Mouse (Mus musculus) embryo, embryonic 10 days (tissue): ENCODE results near the gene Gm45021.
A peak's percentile ranks its signal among the peaks of the same experiment; 100 is the strongest.
"Not testable (repeated sequence)": the region's sequence is repeated elsewhere in the genome, so short reads cannot be mapped to it uniquely, and the experiment has no call there.

ENCODE experiments used
- DNase-seq: peaks from one replicate; pipeline ENCODE4 v3.0.0-alpha.2; 2015; ENCODE audit warnings: low spot score

Gm45021 gene

DNA sequence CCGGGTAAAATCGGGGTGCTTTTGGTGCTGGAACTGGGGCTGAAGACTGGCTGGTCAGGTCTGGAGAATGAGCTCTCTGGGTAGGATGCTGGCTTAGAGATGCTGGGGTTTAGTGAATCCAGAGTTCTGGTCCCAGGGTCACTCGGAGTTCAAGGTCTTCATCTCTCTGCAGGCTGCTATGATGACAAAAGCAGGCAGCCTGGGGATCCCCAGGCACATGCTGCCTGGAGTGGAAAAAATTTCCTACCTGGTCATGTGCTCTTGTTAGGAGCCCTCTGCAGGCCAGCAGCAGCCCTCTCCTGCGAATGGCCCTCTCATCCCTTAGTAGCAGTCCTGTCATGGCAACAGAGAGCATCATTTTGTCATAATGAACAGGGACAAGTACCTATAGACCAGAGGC lies 24.1 kb downstream of the Gm45021 start:
- DNase-seq: no peak

DNA sequence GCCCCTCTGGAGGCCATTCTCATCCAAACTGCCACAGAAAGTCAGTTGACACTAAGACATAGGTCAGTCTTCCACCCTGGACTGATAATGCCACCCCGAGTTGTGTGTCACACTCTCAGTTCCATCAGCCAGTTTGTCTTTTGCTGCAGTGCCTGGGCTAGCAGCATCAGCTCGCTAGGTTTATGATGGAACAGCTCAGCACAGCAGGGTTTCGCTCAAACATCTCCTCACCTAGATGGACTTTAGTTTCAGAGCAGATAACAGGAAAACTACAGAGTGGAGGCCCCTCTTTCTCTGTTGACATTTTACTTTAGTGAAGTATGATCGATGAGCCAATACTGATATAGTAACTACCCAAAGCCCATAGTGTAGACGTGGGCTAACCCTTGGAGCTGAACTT lies 25.3 kb downstream of the Gm45021 start:
- DNase-seq: no peak

DNA sequence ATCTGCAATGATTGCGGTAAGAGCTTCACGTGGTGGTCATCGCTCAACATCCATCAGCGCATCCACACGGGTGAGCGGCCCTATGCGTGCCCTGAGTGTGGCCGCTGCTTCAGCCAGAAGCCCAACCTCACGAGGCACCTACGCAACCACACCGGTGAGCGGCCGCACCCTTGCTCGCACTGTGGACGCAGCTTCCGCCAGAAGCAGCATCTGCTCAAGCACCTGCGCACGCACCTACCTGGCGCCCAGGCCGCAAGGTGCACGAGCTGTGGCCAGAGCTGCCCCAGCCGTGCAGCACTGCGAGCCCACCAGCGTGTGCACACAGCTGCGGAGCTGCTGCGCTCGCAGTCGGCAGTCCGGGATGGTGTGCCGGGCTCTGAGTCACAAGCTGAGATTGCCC lies 30.6 kb downstream of the Gm45021 start:
- no peak for DNase-seq

DNA sequence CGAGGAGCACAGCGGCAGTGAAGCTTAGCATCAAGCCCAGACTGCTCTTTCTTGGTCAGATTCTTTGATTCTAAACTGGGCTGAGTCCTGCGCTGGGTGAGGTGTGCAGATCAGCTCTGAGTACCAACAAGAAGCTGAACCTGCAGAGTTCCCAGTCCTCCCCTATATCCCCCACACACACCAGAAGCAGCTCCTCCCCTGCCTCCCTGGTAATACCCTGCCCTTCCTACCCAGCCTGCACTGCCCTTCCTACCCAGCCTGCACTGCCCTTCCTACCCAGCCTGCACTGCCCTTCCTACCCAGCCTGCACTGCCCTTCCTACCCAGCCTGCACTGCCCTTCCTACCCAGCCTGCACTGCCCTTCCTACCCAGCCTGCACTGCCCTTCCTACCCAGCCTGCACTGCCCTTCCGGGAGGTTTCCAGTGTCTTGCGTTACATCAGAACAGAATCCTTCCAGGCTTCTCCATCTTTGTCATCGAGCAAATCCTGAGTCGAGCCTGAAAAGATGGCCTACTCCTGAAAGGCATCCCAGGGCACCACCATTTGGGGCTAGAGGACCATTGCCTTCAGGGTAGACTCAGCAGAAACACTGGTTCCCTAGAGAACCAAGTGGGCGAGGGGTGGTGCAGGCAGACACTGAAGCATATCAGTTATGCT lies 32.9 kb downstream of the Gm45021 start:
- not testable (repeated sequence) for DNase-seq

DNA sequence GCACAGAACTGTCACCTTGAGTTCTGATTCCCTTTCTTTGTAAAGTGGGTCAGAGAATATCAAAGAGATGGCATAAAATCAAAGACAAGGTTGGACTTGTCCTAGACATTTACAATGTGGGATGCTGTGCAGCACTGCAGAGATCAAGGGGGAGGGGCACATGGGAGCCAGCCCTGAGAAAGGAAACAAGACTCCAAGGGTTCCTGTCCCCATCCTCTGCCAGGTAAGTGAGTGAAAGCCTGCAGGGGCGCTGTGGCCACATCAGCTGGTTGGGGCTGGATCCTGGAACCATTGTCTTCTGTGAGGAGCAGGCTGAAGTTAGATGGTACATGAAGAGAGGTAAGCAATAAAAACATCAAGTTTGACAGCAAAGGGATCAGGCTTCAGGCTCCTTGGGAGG lies 34.0 kb downstream of the Gm45021 start:
- DNase-seq: no peak

DNA sequence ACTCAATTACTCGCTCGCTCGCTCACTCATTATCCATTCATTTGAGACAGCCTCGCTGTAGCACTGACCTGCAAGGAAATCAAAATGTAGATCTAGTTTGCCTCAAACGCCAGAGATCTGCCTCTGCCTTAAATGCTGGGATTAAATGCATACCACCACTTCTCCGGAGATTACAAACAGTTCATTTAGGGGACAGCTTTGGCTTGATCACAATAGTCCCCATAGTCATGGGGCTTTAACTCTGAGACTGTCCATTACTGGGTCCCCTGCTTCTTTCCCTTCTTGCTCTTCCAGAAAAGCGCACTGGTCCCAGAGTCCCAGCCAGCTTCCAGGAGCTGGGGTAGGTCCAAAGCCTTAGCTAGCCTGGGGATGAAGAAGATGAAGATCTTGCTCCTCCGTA lies 37.1 kb downstream of the Gm45021 start, which contains the start of gene AI854703:
TSS of gene AI854703 (plus strand) at position 301 of the 400 bp plus-strand sequence.
- no peak for DNase-seq

DNA sequence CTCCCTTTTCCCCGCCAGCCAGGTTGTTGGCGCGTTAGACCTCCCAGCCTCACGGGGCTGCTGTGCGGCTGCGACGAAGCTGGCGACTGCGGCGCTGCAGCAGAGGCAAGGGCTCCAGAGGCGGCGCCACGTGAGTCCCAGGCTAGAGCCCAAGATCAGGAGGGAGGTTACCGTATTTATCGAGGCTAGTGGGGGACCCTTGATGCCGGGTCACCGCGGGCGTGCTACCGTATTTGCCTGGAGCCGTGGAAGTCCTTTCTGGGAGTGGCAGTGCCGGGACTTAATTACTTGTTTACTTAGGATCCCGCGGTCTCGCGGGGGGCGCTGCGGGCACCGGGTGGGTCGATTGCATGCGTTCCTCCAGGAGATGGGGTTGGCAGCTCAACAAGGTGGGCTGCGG lies 37.6 kb downstream of the Gm45021 start:
- peak; percentile 85 for DNase-seq

DNA sequence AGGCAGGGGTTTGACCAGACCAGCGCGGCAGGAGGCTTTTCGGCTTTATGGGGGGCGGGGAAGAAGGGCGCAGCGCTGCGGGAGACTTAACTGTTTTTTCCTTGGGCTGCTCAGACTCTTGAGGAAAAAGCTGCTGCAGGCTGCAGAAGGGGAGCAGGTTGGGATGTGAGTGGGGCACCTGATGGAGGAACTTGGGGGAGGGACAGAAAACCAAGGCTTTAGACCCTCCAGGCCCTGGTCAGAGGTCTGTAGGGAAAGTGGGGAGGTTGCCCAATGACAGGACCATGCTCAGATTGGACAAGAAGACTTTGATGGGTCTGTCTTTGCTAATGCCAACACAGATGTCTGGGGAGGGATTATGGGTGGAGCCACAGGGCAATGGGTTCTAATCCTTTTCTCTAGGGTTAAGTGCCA lies 38.1 kb downstream of the Gm45021 start:
- no peak for DNase-seq

DNA sequence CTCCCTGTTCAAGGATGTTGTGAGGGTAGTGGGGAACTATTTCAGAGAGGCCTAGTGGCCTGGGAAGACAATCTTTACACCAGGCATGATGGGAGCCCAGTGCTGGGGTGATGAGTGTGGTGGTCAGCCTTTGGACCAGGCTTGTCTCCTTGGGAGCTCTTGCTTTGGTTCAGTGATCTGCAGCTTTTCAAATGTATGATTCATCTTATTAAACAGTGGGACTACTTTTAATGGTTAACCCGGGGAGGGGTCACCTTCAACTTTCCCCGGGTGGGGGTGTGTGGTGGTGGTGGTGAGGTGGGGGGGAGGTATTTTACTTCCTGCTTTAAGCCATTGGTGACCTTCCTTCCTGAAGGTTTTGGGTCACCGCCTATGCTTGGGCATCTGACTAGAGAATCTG lies 39.0 kb downstream of the Gm45021 start:
- DNase-seq: no peak

DNA sequence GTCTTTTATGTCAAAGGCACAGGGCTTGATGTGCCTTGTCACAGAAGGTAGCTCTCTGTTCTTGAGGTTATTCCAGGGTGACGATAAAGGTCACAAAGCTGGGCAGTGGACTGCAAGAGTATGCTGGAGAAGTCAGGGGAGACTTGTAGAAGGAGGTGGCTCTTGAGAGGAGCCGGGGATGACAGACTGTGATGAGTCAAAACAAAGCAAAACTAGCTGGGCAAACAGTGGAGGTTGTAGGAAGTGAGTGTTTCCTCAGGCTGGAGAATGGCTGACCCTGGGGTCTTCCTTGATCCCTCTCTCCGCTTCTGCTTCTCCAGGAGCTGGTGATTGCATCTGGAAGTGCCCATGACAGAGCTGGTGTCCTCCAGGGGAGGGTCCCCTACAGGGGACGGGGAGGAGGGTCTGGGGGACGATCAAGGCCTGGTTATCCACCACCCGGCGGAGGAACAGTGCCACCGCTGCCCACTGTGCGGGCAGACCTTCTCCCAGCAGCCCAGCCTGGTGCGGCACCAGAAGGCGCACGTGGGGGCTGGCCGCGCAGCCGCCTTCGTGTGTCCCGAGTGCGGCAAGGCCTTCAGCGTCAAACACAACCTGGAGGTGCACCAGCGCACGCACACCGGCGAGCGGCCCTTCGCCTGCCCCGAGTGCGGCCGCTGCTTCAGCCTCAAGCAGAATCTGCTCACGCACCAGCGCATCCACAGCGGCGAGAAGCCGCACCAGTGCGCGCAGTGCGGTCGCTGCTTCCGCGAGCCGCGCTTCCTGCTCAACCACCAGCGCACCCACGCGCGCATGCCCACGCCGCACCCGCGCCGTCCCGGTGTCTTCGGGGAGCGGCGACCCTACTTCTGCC lies 39.6 kb downstream of the Gm45021 start:
- DNase-seq: peak; percentile 44

DNA sequence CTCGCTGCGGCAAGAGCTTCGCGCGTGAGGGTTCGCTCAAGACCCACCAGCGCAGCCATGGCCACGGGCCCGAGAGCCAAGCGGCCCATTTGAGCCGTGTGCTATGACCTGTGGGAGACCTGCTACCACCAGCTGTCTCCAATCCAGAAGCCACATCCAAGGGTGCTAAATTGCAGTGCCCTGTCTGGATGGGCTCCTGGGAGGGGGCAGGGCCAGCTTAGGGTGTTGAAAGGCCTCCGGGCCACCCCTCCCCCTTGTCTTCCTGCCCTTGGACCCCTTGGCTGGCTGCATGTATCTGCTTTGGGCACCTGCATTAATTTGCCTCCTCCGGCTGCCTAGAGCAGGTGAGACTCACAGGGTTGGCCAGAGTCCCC lies 40.2 kb downstream of the Gm45021 start:
- DNase-seq: no peak

DNA sequence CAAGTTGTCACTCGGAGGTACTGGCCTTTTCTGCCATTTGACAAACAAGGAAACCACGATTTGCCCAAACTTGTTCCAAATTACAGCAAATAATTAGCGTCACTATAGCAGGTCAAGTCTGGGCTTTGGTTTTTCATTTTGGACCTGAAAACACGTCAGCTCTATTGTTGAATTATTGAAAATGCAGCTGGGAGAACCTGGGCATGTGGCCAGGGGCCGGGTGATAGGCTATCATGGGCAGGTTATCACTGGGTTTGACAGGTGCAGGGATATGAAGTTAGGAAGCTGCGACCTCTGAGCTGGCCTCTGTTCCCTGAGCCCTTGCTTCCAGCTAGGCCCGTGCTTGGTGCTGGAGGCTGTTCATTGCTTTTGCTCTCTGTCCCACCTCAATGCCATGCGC lies 41.4 kb downstream of the Gm45021 start:
- DNase-seq: no peak

DNA sequence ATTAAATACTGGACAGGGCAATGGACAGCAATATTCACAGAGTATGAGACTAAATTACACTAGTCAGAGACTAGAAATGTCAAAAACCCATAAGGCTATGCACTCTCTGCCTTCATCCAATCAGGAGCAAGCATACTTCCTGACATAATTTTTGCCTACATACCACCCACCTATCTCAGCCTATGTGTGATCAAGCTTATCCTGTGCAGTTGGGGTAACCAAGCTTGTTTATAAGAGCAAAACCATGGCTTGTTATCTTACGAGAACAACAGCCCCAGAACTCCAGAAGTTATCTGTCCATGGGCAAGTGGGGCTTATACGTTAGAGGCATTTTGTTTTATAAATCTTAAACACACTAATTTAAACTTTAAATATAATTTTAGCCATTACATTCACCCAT lies 45.7 kb downstream of the Gm45021 start:
- no peak for DNase-seq

DNA sequence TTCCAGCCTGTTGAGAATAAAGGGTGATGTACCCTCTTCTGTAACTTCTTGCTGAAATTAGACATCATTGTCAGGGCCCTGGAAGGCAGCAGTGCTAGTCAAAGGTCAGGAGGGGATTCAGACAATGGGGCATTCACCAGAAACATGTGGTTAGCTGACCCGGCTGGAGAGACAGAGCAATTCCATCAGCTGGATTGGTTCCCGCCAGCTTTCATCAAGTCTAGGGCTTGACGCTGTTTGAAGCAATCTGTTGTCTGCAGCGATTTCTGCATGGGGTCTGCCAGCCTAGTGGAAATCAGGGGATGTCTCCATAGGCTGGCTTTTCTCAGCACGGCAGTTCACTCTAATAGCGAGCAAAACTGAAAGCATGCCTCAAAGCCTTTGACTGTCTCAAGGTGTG lies 47.1 kb downstream of the Gm45021 start:
- DNase-seq: peak; percentile 56

DNA sequence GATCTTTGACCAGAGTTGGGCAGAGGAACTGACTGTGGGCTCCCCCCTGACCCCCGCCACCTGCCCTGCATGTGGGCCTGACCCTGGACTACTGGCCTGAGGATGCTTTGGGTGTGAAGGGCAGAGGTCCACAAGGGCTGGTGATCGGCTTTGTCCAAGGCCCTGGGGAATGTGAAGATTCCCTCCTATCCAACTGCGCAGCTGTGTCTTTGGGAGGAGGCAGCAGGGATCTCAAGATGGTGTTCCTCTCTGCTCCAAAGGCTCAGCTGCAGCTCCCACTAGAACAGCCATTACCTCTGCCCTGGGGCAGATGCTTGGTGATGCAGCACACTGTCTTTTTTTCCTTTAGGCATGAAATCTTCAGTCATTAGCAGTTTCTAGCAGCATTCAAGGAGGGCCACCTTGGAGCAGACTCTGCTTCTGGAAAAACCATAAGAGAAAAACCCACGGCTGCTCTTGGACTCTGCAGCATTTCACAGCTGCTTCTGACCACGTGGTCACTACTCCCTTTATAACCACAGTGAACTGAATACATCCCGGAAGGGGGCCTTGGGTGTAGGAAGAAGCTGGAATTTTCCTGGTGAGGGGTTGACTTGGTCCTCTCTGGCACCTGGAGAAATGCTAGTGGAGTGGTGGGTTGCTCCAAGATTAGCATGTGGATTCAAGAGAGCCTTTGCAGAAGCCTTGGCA lies 48.5 kb downstream of the Gm45021 start:
- DNase-seq: no peak

DNA sequence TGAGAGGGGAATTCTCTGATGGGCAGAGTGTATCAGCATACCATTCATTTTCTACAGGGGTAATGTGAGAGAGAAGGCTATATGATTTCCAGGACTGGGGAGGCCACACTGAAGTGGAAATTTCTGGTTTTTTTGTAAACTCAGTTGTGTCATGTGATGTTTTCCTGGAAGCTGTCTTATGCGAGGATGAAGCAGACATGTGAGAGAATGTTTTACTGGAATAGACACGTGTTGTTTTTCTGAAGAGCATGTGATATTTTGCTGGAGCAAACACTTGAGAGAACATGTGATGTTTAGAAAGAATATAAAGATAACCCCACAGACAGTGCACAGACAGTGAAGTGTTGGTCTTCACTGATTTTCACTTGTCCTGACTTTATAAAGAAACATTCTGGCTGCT lies 49.1 kb downstream of the Gm45021 start:
- no peak for DNase-seq

DNA sequence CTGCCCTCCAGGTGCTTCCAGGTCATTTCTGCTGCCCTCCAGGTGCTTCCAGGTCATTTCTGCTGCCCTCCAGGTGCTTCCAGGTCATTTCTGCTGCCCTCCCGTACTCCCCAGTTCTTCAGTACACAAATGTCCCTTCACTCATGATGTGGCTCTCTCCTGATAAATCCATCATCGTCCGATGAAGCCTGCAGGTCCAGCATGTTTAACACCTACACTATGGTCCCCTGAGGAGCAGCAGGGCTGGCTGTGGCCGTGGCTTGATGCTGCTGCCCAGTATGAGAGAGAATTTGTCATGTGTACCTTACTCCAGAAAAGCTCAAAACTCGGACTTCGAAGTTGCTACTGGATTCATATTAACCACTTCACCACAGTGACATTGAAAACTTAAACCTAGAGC lies 52.0 kb downstream of the Gm45021 start:
- DNase-seq: no peak

DNA sequence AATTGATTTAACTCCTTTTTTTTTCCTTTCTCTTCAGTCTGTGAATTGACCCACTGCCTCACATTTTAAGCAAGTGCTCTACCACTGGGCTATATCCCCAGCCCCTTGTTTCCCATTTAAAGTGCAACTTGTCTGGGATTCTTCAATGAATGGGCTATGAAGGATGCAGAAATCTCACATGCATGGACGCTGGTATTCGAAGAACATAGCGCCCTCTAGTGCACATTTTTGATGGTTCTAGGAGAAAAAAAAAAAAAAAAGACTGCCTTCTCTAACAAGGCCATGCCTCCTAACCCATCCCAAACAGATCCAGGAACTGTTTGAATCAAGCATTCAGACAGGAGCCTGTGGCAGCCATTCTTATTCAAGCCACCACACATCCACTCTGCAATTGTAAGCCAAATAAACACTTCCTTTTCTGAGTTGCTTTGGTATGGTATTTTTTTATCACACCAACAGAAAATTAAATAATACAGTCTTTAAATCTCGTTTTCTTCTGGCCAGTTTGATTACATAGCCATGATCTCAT lies 53.4 kb downstream of the Gm45021 start:
- peak; percentile 90 for DNase-seq

DNA sequence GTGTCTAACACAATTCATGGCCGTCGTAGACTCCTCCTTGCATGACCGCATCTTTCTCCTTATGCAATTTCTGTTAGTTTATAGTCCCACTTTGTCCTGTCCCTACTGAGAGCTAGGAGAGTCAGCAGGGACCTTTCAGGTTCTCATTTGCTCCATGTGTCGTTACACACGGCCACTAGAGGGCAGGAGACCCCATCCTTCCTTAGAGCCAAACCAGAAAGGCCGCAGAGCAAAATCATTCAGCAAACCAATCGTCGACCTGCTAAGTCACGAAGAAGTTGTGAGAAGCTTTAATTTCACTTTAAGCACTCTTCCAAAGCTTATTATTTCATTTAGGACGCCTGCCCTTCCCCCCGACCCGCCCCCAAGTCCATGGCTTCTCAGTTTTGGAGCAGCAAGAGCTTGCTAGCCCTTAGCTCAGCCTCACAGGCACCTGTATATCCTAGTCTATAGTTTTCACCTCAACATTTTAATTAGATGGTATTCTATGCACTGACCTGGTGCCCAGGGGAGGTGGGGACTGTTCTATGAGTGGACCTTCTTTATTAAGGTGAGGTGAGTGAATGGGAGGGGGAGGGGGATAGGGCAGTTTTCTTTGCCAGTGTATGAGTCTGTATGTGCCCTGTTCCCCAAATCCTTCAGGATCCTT lies 56.4 kb downstream of the Gm45021 start:
- DNase-seq: peak; percentile 82

DNA sequence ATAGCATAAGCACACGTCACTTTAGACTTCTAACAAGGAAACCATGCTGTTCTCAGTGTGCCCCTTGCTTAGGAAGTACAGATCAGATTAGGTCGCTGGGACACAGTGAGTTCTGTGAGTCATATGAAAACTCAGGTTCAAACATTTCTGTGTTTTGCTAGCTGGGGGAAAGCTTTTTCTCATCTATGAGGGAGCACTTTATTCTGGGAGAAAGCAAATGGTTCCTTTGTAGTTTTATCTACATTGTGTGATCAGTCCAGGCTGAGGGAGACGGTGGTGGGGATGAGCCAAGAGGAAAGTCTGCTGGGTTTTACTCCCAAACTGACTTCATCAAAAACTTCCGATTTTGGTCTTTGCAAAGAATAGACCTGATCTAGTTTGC lies 56.9 kb downstream of the Gm45021 start:
- DNase-seq: no peak

DNA sequence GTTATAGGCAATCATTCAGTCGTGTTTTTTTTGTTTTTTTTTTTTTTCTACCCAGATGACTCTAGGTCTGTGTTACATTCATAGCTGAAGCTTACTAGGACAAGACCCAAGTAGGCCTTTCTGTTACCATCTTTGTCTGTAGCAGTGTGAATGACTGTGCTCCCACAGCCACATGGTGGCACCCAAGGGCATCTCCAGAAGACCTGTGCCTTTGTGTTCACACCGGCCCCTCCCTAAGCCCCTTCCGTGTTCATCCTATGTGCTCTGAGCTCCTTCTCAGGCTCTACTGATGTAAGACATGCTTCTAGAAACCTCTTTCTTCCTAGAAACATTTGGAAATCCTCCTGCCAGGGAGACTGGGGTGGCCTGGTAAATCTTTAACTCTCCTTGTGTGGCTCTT lies 57.6 kb downstream of the Gm45021 start, which contains the start of gene Gimap8:
TSS of gene Gimap8 (plus strand) at position 240 of the 400 bp plus-strand sequence.
- DNase-seq: peak; percentile 41

DNA sequence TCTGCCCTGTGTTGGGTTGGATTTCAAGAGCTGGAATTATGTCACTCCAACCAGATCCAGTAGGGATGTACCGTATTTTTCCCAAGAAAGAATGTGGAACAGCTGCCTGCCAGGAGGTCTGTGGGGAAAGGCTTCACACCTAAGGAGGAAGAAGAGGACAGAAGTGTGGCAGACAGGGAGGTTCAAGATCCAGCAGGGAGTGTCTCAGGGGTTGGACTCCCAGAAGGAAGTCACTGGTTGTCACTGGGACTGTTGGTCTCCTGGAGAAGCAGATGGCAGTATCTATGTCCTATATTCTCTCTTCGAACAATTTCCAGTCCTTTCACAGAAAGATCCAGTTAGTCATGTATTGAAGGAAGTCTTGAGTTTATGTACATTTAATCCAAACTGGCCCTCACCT lies 58.2 kb downstream of the Gm45021 start:
- no peak for DNase-seq
